Mouse (Mus musculus) forebrain, embryonic 14.5 days (tissue): ENCODE measurements around the gene Casc4. TPM values are rescaled to one million over a fixed set of nuclear protein-coding genes. Genes with fewer than 3 reads are reported as not detected.

Source experiments
- ATAC-seq: fragments of 200-750 bp; cut with Nextera tagmentation; 2 replicates; pipeline ENCODE4 v1.8.0; 2017; ENCODE audit warnings: mild to moderate bottlenecking, moderate library complexity
- DNase-seq: peaks from one replicate; pipeline ENCODE4 v3.0.0-alpha.2; 2015; ENCODE audit warnings: low spot score
- H3K27ac ChIP-seq: fragments of 300-500 bp; sonication (generic); 2 replicates; pipeline ENCODE4 v1.5.1; 2014; ENCODE audit warnings: low read depth, mild to moderate bottlenecking, control low read depth, low read length, moderate library complexity
- H3K27me3 ChIP-seq: fragments of 300-500 bp; sonication (generic); replicated peaks from 2 replicates; pipeline ENCODE4 v1.6.1; 2014; ENCODE audit warnings: low read length, control low read depth, mixed read lengths; ENCODE audit not compliant: control insufficient read depth, insufficient read depth
- H3K36me3 ChIP-seq: fragments of 300-500 bp; sonication (generic); 2 replicates; pipeline ENCODE4 v1.6.1; 2014; ENCODE audit warnings: low read length, control low read depth; ENCODE audit not compliant: control insufficient read depth, insufficient read depth
- H3K4me1 ChIP-seq: fragments of 300-500 bp; sonication (generic); 2 replicates; pipeline ENCODE4 v1.6.1; 2014; ENCODE audit warnings: antibody characterized with exemption, low read length, control low read depth; ENCODE audit not compliant: control insufficient read depth, insufficient read depth
- H3K4me2 ChIP-seq: fragments of 300-500 bp; sonication (generic); 2 replicates; pipeline ENCODE4 v1.6.1; 2014; ENCODE audit warnings: mild to moderate bottlenecking, control low read depth, low read length
- H3K4me3 ChIP-seq: fragments of 300-500 bp; sonication (generic); 2 replicates; pipeline ENCODE4 v1.5.1; 2014; ENCODE audit warnings: low read depth, low read length, control low read depth
- H3K9ac ChIP-seq: fragments of 300-500 bp; sonication (generic); 2 replicates; pipeline ENCODE4 v1.6.1; 2014; ENCODE audit warnings: mild to moderate bottlenecking, low read length, control low read depth, moderate library complexity
- H3K9me3 ChIP-seq: fragments of 300-500 bp; sonication (generic); replicated peaks from 2 replicates; pipeline ENCODE4 v1.6.1; 2016; ENCODE audit warnings: low read length, control low read depth, mixed read lengths; ENCODE audit not compliant: control insufficient read depth
- WGBS: fragments of 180-500 bp; shearing (Covaris S2); extraction: QIAGEN DNeasy Blood & Tissue Kit; methylation state at CpG from one replicate; pipeline ENCODE4 v1.1.7; 2014; 5-methylcytosine and 5-hydroxymethylcytosine counted together
- polyA plus RNA-seq: library from polyadenylated mRNA; unstranded; fragments of >200 nt; fragmentation: Nextera tagmentation; extraction: Ambion mirVana; gene quantifications from 2 replicates; pipeline ENCODE4 v1.2.1, GENCODE M21; 2014

Casc4 gene
- polyA plus RNA-seq, 1 experiment from 2014 or later, result 15.0 TPM

GRCm38 (mm10) chr2:121954971-121955656 is 88.3 kb downstream of the Casc4 start:
- Histone ChIP-seq H3K9ac (peak overlapping the region; percentile 95), H3K27ac (peak overlapping the region; percentile 86), H3K27me3 (no peaks in the 10 kb centered on the region), H3K4me1 (peaks cover 11% of the 10 kb centered on the region), H3K36me3 (no peaks in the 10 kb centered on the region), H3K9me3 (no peaks in the 10 kb centered on the region), H3K4me2 (peak overlapping the region; percentile 71), H3K4me3 (peak overlapping the region; percentile 85)
- ATAC-seq (no peak), DNase-seq (no peak)
- 26% methylated on average over 10 of the region's 10 CpGs for WGBS

- DNase-seq (peak; percentile 97), ATAC-seq (peak; percentile 96)
- WGBS, result under 1% methylated on average over 48 of the region's 48 CpGs
- H3K36me3 ChIP-seq, result no peaks in the 10 kb centered on the region
- H3K9me3 ChIP-seq, result no peaks in the 10 kb centered on the region
- H3K9ac ChIP-seq, result peak within 1 kb of the TSS; percentile 95
- peak within 1 kb of the TSS; percentile 86 for H3K27ac ChIP-seq
- no peaks in the 10 kb centered on the region for H3K27me3 ChIP-seq
- H3K4me3 ChIP-seq, result peak within 1 kb of the TSS; percentile 85
- peaks cover 11% of the 10 kb centered on the region for H3K4me1 ChIP-seq
- H3K4me2 ChIP-seq, result peak within 1 kb of the TSS; percentile 71
These were observed 89.0 kb downstream of the Casc4 start, which contains the start of the genes Ctdspl2 and Mageb3 for GRCm38 (mm10) chr2:121955765-121956223. Gene Ctdspl2, plus strand, starts transcription at chr2:121956001. Gene Mageb3, minus strand, starts transcription at chr2:121956092.

- H3K27ac ChIP-seq, result peak overlapping the region; percentile 86
- no peaks in the 10 kb centered on the region for H3K36me3 ChIP-seq
- H3K9me3 ChIP-seq, result no peaks in the 10 kb centered on the region
- H3K4me1 ChIP-seq, result peaks cover 11% of the 10 kb centered on the region
- peak overlapping the region; percentile 85 for H3K4me3 ChIP-seq
- DNase-seq (peak; percentile 95), ATAC-seq (peak; percentile 95)
- peak overlapping the region; percentile 95 for H3K9ac ChIP-seq
- no peaks in the 10 kb centered on the region for H3K27me3 ChIP-seq
- peak overlapping the region; percentile 71 for H3K4me2 ChIP-seq
- WGBS, result 2% methylated on average over 47 of the region's 47 CpGs
These were observed 89.7 kb downstream of the Casc4 start for GRCm38 (mm10) chr2:121956224-121957018.

- Histone ChIP-seq H3K4me2 (peak overlapping the region; percentile 71), H3K9me3 (no peaks in the 10 kb centered on the region), H3K4me3 (peak overlapping the region; percentile 85), H3K4me1 (peaks cover 11% of the 10 kb centered on the region), H3K27me3 (no peaks in the 10 kb centered on the region), H3K36me3 (peaks cover 3% of the 10 kb centered on the region; the same call in 1 of the 2 replicates), H3K27ac (no peak overlapping the region), H3K9ac (peak overlapping the region; percentile 95)
- peak; percentile 6 for DNase-seq
- no peak for ATAC-seq
- WGBS, result 11% methylated on average over 8 of the region's 8 CpGs
These were observed 90.5 kb downstream of the Casc4 start for GRCm38 (mm10) chr2:121957216-121957792.

Other genes with a start within 250 kb of the Casc4 start
- 26.9 and 29.1 TPM in 2 replicates for gene Frmd5, start 59.9 kb upstream of the Casc4 start, polyA plus RNA-seq
- 40.1 and 48.9 TPM in 2 replicates for gene Ctdspl2, start 89.0 kb downstream of the Casc4 start, polyA plus RNA-seq
- gene Mageb3, start 89.1 kb downstream of the Casc4 start, polyA plus RNA-seq, result 0.50 and 0.83 TPM in 2 replicates
- 9.7 and 9.9 TPM in 2 replicates for gene Eif3j1, start 161.6 kb downstream of the Casc4 start, polyA plus RNA-seq